Mouse (Mus musculus): ENCODE data around the gene Rnf222. TPM values are rescaled to one million over a fixed set of nuclear protein-coding genes. Genes with fewer than 3 reads are reported as not detected.
"Not testable (repeated sequence)": the region's sequence is repeated elsewhere in the genome, so short reads cannot be mapped to it uniquely, and the experiment has no call there.

Gene Rnf222
- polyA plus RNA-seq, 1 experiment = not detected

DNA sequence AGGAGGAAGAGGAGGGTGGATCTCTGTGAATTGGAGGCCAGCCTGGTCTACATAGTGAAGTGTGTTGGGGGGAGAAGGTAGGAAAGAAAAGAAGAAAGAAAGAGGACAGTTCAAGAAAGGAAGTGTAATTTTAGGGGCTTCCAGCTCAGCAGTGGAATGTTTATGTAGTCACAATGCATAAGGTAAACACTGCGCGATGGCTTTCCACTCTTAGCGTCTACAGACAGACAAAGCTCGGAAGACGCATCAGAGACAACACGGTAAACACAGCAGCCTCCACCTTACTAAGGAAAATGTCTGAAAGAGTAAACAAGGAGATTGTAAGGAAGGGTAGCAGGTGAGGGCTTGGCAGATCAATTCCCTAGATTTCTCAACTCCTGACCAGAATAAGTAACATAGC lies 41.6 kb downstream of the Rnf222 start:
- TF ChIP-seq FLI1 (IDR thresholded peaks at IDR 0.05; ENCODE audit: low read length) (no peak), GATA1 (IDR thresholded peaks at IDR 0.05; ENCODE audit: borderline replicate concordance, low read length) (no peak)
- peaks cover 14% of the 10 kb centered on the region for H3K4me1 ChIP-seq
- no peak overlapping the region for H3K4me3 ChIP-seq (replicated peaks)
- H3K27me3 ChIP-seq (replicated peaks) = peaks cover 17% of the 10 kb centered on the region
- no peaks in the 10 kb centered on the region for H3K9me3 ChIP-seq
- H3K36me3 ChIP-seq (replicated peaks; ENCODE audit: low read length) = no peaks in the 10 kb centered on the region

DNA sequence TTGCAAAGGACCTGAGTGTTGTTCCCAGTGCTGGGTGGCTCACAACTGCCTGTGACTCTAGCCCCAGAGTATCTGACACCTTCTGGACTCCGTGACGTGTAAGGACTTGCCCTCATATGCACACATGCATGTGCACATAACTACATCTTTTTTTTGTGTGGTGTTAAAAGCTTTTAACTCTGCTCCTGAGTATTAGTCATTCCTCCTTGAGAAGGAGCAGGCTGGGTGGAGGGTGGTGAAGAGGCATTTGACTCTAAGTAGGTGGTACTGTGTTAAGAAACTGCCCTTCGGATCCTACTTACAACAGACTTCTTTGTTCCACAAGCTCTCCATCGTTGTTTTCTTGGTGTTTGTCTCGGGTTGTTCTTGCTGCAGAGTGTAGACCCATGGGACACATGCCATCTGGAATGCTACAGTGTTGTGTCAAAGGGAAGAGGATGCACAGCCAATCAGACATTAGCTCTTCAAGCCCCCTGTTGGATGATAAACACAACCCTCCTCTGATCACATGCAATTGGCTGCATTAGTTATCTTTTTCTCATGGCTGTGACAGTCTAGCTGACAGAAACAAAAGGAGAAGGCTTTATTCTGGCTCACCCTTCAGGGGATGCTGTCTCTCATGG lies 45.6 kb downstream of the Rnf222 start:
- peaks cover 4% of the 10 kb centered on the region for H3K27me3 ChIP-seq (replicated peaks)
- H3K4me1 ChIP-seq = peaks cover 11% of the 10 kb centered on the region
- no peaks in the 10 kb centered on the region for H3K36me3 ChIP-seq (replicated peaks; ENCODE audit: low read length)
- H3K4me3 ChIP-seq (replicated peaks) = no peak overlapping the region
- TF ChIP-seq FLI1 (IDR thresholded peaks at IDR 0.05; ENCODE audit: low read length) = no peak
- no peak for TF ChIP-seq GATA1 (IDR thresholded peaks at IDR 0.05; ENCODE audit: borderline replicate concordance, low read length)
- H3K9me3 ChIP-seq = no peaks in the 10 kb centered on the region

GRCm38 (mm10) chr11:68936951-68937350 lies 48.6 kb downstream of the Rnf222 start:
- H3K36me3 ChIP-seq (replicated peaks; ENCODE audit: low read length); H3K4me3 ChIP-seq (replicated peaks); H3K27me3 ChIP-seq (replicated peaks); H3K9me3 ChIP-seq: not testable (repeated sequence)
- peaks cover 27% of the 10 kb centered on the region for H3K4me1 ChIP-seq

DNA sequence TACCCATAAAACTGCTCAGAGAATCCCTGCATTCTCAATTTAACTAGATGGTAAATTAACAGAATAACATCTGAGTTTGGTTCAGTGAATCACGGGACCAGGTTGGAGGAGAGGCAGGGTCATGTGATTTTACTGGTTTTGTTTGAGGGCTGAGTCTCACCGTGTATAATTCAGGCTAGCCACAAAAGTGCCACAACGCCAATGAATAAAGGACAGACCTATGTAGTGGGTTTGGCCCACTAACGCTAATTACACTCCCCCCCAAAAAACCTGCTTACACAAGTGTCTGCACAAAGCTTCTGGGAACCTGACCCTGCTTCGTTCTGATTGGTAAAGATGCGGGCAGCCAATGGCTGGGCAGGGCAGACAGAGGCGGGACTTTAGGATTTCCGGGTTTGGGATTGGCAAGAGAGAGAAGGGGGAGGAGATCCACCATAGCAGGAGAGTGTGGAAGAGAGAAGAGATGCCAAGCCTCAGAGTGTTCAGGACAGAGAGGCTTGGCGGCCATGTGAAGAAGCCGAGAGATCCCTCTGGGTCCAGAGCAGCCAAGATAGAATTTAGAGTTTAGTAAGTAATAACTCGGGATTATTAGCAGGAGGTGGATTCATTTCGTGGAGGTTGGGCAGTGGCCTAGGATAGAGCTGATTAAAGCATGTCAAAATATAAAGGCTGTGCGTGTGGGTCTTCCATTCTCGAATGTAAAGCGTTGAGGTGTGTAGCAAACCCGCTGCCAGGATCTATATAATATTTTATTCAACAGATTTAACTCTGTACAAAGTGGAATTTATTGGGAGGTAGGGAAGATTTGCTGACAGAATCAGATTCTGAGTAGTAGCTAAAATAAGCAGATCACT lies 51.3 kb downstream of the Rnf222 start:
- Histone ChIP-seq H3K27me3 (replicated peaks) (peaks cover 6% of the 10 kb centered on the region), H3K9me3 (peaks cover 5% of the 10 kb centered on the region; the same call in 1 of the 2 replicates), H3K4me1 (peaks cover 22% of the 10 kb centered on the region), H3K4me3 (replicated peaks) (peak overlapping the region; percentile 90), H3K36me3 (replicated peaks; ENCODE audit: low read length) (peaks cover 2% of the 10 kb centered on the region)
- TF ChIP-seq FLI1 (IDR thresholded peaks at IDR 0.05; ENCODE audit: low read length) (no peak), GATA1 (IDR thresholded peaks at IDR 0.05; ENCODE audit: borderline replicate concordance, low read length) (no peak)

- Histone ChIP-seq H3K27me3 (replicated peaks) (peaks cover 8% of the 10 kb centered on the region), H3K36me3 (replicated peaks; ENCODE audit: low read length) (peaks cover 5% of the 10 kb centered on the region), H3K4me3 (replicated peaks) (peak overlapping the region; percentile 90), H3K4me1 (peaks cover 20% of the 10 kb centered on the region), H3K9me3 (peaks cover 8% of the 10 kb centered on the region; the same call in 1 of the 2 replicates)
- no peak for TF ChIP-seq GATA1 (IDR thresholded peaks at IDR 0.05; ENCODE audit: borderline replicate concordance, low read length)
- TF ChIP-seq FLI1 (IDR thresholded peaks at IDR 0.05; ENCODE audit: low read length) = no peak
Measured at GRCm38 (mm10) chr11:68940516-68940915, 52.2 kb downstream of the Rnf222 start.

DNA sequence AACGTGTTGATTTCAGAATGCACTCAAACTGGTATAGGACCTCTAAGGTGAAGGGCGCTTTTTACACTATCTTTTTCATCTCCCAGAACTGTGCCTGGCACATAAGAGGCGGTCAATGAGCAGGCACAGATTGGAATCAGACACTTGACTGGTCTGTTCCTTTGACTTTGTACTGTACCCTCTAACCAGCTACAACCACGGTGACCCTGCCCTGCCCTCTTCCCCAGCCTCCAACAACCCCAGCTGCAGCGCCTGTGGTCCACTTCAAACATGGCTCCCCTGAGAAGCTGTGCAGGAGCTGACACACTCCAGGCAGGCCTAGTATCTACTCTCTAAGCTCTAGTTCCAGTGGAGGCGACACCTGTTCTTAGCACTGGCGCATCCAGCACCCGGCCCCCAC lies 54.4 kb downstream of the Rnf222 start:
- no peak for TF ChIP-seq GATA1 (IDR thresholded peaks at IDR 0.05; ENCODE audit: borderline replicate concordance, low read length)
- no peak for TF ChIP-seq FLI1 (IDR thresholded peaks at IDR 0.05; ENCODE audit: low read length)
- Histone ChIP-seq H3K27me3 (replicated peaks) (peaks cover 23% of the 10 kb centered on the region), H3K9me3 (peaks cover 8% of the 10 kb centered on the region; the same call in 1 of the 2 replicates), H3K4me3 (replicated peaks) (no peak overlapping the region), H3K4me1 (peaks cover 24% of the 10 kb centered on the region), H3K36me3 (replicated peaks; ENCODE audit: low read length) (peaks cover 5% of the 10 kb centered on the region)

DNA sequence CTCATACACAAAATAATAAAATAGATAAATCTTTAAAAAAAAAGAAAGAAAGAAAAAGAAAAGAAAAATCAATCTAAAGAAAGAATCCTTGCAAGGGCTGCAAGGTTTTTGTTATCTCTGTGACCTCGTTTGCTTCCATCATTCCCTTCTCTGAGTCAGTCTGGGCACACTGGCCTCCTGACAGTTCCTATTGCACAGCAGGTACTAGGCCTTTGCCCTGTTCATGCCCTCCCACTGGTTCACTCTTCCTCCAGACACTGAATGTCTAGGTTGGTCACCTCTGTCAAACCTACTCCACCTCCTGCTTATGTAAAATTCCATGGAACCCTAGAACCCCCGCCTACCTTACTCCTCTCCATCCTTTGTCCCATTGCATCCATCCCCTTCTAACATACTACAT lies 56.9 kb downstream of the Rnf222 start:
- peaks cover 5% of the 10 kb centered on the region for H3K36me3 ChIP-seq (replicated peaks; ENCODE audit: low read length)
- peaks cover 11% of the 10 kb centered on the region for H3K4me1 ChIP-seq
- TF ChIP-seq GATA1 (IDR thresholded peaks at IDR 0.05; ENCODE audit: borderline replicate concordance, low read length) (no peak), FLI1 (IDR thresholded peaks at IDR 0.05; ENCODE audit: low read length) (no peak)
- H3K9me3 ChIP-seq = peaks cover 8% of the 10 kb centered on the region; the same call in 1 of the 2 replicates
- peaks cover 28% of the 10 kb centered on the region for H3K27me3 ChIP-seq (replicated peaks)
- no peak overlapping the region for H3K4me3 ChIP-seq (replicated peaks)

Other genes with a start within 250 kb of the Rnf222 start
- gene Myh10, start 197.0 kb upstream of the Rnf222 start, polyA plus RNA-seq (2012; ENCODE audit: insufficient read depth, low replicate concordance) = 0.67 and 1.9 TPM in 2 replicates
- 38.9 and 102 TPM in 2 replicates for gene Ndel1, start 16.7 kb upstream of the Rnf222 start, polyA plus RNA-seq (2012; ENCODE audit: insufficient read depth, low replicate concordance)
- gene Rpl26, start 13.0 kb downstream of the Rnf222 start, polyA plus RNA-seq (2012; ENCODE audit: insufficient read depth, low replicate concordance) = 56.9 and 116 TPM in 2 replicates
- not detected in 2 replicates for gene Odf4, start 38.5 kb downstream of the Rnf222 start, polyA plus RNA-seq (2012; ENCODE audit: insufficient read depth, low replicate concordance)
- not detected in 2 replicates for gene Arhgef15, start 68.9 kb downstream of the Rnf222 start, polyA plus RNA-seq (2012; ENCODE audit: insufficient read depth, low replicate concordance)
- 3.0 TPM in 1 of 2 replicates, not detected in the other for gene Slc25a35, start 79.6 kb downstream of the Rnf222 start, polyA plus RNA-seq (2012; ENCODE audit: insufficient read depth, low replicate concordance)
- gene Rangrf, start 86.6 kb downstream of the Rnf222 start, polyA plus RNA-seq (2012; ENCODE audit: insufficient read depth, low replicate concordance) = 3.1 and 6.1 TPM in 2 replicates
- 1.9 and 5.5 TPM in 2 replicates for gene Pfas, start 119.9 kb downstream of the Rnf222 start, polyA plus RNA-seq (2012; ENCODE audit: insufficient read depth, low replicate concordance)
- gene Ctc1, start 127.4 kb downstream of the Rnf222 start, polyA plus RNA-seq (2012; ENCODE audit: insufficient read depth, low replicate concordance) = 21.0 and 56.5 TPM in 2 replicates
- gene Aurkb, start 157.1 kb downstream of the Rnf222 start, polyA plus RNA-seq (2012; ENCODE audit: insufficient read depth, low replicate concordance) = 41.3 and 65.2 TPM in 2 replicates
- gene Borcs6, start 171.2 kb downstream of the Rnf222 start, polyA plus RNA-seq (2012; ENCODE audit: insufficient read depth, low replicate concordance) = 60.9 and 88.1 TPM in 2 replicates
- 40.2 and 62.0 TPM in 2 replicates for gene Tmem107, start 182.3 kb downstream of the Rnf222 start, polyA plus RNA-seq (2012; ENCODE audit: insufficient read depth, low replicate concordance)
- gene Vamp2, start 199.9 kb downstream of the Rnf222 start, polyA plus RNA-seq (2012; ENCODE audit: insufficient read depth, low replicate concordance) = 61.5 and 159 TPM in 2 replicates
- gene Per1, start 206.7 kb downstream of the Rnf222 start, polyA plus RNA-seq (2012; ENCODE audit: insufficient read depth, low replicate concordance) = 42.3 and 83.5 TPM in 2 replicates
- gene Hes7, start 231.9 kb downstream of the Rnf222 start, polyA plus RNA-seq (2012; ENCODE audit: insufficient read depth, low replicate concordance) = 7.5 and 44.1 TPM in 2 replicates
- 1.3 and 13.9 TPM in 2 replicates for gene 9130213A22Rik, start 234.0 kb downstream of the Rnf222 start, polyA plus RNA-seq (2012; ENCODE audit: insufficient read depth, low replicate concordance)
- gene Aloxe3, start 237.3 kb downstream of the Rnf222 start, polyA plus RNA-seq (2012; ENCODE audit: insufficient read depth, low replicate concordance) = not detected in 2 replicates